Mouse (Mus musculus) cerebellum, adult 2 months (tissue): ENCODE data around the gene Plxna4.

Experiments
- CTCF ChIP-seq: fragments of 200-500 bp; IDR thresholded peaks from 2 replicates; pipeline ENCODE4 v1.5.1; 2011; ENCODE audit warnings: low read depth, mild to moderate bottlenecking, control low read depth, low read length, moderate library complexity, borderline replicate concordance; ENCODE audit not compliant: insufficient read depth
- POLR2A ChIP-seq: fragments of 200-500 bp; IDR thresholded peaks from 2 replicates; pipeline ENCODE4 v1.6.1; 2011; ENCODE audit warnings: low read length, control low read depth, borderline replicate concordance; ENCODE audit not compliant: insufficient read depth

DNA sequence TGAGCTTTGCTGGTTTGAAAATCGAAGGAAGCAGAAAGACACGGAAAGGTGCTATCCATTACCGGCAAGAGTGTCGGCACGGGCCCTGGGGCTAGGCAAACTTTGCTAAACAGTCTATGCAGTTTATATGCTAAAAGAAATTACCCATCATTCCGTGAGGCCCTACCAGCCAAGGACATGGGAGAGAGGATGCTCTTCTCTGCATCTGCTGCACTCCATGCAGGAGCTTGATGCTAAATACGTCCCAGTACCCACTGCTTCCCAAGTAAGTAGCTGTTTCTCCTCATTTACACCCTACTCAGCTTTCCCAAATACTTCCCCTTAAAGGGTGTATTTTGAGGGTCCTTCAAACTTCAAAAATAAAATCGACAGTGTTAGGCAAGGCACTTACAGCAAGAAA lies 203.6 kb downstream of the Plxna4 start:
- TF ChIP-seq CTCF (no peak), POLR2A (no peak)
